Mouse (Mus musculus): ENCODE results near the gene Sgms2.

Gene Sgms2

DNA sequence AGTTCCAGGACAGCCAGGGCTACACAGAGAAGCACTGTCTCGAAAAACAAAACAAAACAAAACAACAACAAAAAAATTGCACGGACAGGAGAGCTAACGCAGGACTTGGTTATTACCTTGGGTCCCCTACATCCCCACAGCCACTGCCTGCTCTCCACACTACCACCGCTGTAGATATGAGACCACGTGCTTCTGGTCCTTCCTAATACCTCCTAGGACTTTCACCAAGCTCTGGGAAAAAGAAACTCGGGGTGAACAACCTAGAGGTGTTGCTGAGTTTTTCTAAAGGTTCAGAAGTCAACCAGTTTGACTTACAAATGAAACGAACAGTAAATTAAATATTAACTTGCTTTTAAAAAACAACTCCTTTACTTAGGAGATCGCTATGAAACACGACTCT, 2.8 kb downstream of the Sgms2 start:
- DNase-seq (ENCODE audit: low spot score in 2 of 2) = no peak

DNA sequence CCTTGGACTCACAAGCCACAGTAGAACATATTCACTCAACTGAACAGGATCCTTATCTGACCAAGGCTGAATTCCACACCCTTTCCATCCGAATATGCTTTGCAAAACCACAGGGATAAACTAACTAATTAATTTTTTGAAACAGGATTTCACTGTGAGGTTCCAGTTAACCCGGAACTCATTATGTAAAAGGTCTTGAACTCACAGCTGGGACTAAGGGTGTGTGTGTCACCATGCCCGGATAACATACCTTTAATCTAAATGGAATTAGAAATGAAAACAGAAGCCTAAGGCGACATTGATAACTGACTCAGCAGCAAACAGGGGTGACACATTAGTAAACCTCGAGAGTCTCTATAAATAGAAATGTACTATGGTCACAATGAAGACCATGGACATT, 5.8 kb downstream of the Sgms2 start:
- no peak for DNase-seq (ENCODE audit: low spot score in 2 of 2)

DNA sequence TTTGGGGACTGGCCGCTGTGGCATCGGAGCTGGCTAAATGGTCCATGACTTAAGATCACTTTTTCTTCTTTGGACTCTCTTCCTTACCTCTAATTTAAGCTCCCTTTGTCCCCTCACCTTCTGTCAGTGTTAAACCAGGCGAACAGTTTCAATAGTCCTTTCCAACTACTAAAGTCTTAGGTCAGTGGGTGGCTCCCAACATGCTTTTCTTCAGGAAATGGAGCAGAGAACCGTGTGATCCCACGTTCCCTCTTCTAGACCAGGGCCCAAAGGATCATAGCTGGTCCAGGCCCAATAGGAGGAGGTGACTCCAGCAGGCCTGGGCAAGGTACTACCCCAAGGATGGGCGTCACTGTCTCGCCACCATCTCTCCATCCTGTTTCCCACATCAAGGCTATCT, 7.6 kb downstream of the Sgms2 start:
- no peak for DNase-seq (ENCODE audit: low spot score in 2 of 2)

DNA sequence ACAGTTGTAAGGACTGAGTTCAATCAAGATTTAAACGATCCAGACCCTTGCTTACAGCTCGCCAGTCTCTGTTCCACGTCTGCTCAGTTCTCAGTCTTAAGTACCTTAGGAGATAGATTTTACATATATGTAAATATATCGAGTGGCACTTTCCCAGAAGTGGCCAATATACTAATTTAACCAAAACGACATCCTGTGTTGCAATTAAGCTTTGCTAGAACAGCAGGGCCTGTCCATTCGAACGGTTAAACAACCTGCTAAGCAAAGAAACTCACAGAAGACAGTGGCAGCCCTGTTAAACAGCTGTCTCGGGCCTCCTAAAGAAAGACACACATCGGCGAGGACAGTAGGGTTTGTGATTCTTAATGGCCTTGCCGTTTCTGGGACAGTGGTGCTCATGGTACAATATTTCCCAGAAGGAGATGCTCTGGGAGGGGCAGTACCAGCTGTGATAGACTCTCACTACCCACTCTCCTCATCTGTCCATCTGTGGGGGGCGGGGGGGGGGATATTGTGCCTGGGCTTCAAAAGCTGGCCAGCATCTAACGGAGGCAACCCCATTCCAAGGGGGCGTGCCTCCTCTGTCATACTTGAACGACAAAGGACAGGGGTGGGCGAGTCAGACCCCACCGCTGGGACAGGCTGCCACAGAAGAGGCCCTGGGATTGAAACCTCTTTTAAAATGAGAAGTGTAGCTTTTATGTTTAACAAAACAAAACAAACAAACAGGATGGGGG, 9.1 kb downstream of the Sgms2 start:
- DNase-seq (ENCODE audit: low spot score in 2 of 2) = no peak

DNA sequence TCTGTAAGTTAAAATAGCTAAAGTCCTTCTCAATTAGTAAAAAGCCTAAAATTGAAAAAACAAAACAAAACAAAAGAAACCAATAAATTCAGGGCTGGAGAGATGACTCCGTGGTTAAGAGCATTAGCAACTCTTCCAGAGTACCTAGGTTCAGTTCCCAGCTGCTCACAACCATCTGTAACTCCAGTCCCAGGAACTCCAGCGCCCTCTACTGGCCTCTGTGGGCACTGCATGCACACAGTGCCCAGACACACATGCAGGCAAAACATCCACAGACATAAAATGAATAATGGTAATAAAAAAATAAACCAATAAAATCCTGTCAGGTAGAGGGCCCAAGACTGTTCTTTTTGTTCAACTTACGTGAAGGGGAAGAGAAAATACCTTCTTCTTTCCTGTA, 10.6 kb downstream of the Sgms2 start:
- no peak for DNase-seq (ENCODE audit: low spot score in 2 of 2)

DNA sequence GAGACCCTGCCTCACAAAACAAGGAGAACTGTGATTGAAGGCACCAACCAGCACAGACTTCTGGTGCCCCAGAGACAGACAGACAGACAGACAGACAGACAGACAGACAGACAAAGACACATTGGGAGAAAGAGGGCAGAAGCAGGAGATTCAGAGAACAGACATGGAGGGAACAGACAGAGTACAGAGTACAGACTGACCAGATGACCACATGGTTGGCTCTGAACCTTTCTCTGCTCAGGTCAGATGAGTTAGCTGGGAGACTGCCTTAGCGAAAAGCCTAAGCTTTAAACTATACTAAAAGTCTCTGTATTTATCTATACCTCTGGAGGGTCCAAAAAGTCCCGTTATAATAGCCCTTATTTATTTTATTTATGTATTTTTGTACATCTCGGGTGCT, 11.8 kb downstream of the Sgms2 start:
- no peak for DNase-seq (ENCODE audit: low spot score in 2 of 2)

DNA sequence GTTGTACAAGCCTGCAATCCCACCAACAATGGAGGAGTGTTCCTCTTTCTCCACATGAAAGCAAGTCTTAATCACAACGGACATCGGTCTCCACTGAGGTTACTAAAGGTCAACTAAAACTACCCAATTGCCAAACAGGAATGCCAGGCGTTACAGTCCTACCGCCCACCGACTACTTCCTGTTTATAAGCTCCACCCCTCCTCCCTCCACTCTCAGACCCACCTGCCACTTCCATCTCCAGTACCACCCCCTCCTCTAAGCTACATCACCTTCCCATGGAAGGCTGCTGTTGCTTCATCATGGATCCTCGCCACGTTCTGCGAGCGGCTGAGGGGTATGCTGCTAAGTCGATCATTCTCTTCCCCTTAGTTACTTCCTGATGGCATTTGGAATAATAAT, 15.2 kb downstream of the Sgms2 start:
- DNase-seq (ENCODE audit: low spot score in 2 of 2) = no peak

DNA sequence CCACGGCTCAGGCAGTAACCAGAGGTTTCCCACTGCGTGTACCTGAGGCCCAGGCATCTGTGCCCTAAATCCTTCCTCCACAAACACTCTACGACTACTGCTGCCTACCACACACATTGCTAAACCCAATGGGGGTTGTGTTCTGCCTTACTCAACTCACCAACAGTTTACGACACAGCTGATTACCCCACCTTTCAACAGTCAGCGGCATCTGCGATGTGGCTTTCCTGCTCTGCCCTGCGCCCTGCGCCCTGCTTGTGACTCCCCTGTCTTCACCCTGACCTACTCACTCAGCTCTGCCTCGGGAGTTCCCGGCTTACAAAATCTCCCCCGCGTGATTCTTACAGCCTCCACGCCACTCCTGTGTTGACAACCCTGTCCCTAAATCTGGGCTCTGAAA, 16.7 kb downstream of the Sgms2 start:
- no peak for DNase-seq (ENCODE audit: low spot score in 2 of 2)

DNA sequence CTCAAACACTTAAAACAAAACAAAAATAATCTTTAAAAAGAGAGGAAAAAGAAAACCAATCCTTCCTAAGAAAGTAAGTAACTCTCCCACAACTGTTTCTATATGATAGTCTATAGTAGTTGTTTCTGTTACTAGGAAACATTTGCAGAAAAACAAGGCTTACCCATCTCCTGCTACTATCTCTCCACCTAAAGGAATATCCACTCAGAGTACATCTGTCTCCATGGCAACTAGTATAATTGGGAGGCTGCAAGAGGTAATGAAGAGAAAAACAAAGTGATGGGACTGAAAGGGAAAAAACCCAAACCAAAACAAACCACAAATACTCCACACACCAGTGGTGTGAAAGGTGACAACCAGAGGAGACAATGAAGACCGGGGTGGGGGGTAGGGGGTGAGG, 17.7 kb downstream of the Sgms2 start:
- DNase-seq (ENCODE audit: low spot score in 2 of 2) = no peak

DNA sequence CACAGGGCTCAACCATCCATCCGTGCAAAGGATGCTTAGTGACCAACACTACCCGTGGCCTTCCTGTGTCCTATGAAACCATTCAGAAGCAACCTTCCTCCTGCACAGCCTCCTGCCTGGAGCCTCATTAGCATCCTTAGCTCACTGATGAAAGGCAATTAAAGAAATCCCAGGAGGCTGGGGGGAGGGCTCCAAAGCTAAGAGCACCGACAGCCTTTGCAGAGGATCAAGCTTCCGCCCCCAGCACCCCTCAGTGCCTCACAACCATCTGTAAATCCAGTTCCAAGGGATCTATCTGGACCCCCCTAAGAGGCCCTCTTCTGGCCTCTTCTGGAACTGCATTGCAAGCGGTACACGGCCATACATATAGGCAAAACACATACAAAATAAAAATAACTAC, 19.4 kb downstream of the Sgms2 start:
- no peak for DNase-seq (ENCODE audit: low spot score in 2 of 2)

DNA sequence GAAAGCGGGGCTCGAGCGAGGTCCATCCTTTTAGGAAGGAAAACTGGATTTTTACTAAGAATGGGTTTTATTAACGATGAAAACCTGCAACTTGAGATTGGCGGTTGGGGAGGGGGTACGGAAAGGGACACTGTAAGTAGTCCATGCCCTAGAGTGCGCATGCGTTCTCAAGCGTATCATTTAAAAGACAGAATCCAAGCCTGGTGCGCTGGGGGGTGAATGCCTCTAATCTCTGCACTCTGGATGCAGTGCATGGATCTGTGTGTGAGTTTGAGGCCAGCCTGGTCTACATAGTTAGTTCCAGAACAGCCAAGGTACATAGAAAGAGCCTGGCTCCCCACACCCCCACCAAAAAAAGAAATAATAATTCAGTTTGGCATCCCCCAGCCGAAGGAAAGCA, 19.8 kb downstream of the Sgms2 start:
- no peak for DNase-seq (ENCODE audit: low spot score in 2 of 2)

DNA sequence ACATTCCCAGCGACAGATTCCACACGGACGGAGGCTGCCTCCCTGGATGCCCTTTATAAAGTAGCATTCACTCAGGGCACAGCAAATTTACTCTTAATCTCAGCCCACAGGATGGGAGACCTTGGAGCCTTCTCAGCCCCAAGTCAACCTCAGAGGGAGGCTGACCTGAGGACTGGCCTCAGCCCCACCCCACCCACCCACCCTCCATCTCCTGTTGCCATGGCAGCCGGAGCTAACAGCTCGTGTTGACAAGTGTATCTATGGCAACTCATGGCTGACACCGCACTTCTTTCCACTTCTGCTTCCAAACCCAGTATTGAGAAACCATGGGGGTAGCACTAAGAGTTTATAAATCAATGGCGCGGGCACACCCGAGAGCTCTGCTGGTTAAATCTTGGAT, 20.4 kb downstream of the Sgms2 start:
- no peak for DNase-seq (ENCODE audit: low spot score in 2 of 2)

DNA sequence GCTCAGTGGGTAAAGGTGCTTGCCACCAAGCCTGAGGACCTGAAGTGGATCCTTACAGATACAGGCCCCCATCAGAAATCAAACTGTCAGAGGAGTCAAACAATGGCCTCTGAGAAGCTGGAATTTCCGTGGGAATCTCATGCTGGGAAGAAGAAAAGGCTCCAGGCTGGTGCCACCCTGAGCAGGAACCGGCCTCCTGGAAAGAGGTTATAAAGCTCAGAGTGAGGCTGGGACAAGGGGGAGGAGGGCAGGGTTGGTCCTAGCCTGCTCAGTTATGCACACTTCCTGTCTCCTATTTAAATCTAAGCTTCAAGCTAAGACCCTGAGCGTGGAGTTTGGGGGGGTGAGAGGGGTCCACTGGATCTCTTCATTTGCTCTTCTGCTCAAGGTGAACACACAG, 21.6 kb downstream of the Sgms2 start:
- no peak for DNase-seq (ENCODE audit: low spot score in 2 of 2)

DNA sequence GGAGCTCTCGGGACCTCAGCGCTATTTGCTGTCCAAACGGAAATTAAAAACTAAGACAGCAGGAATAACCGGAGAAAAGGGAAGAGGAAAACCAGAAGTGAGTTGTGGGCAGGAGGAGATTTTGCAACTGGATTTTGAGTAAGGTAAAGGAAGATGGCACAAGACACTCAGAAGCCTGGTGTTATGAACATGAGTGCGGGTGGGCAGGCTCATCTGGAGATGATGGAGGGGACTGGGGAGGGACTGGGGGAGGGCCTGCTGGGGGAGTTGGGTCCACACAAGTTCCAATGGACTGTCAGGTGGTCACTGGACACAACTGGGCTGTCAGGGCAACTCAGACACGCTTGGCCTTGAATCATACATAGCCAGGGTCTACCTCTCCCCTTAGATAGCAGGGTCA, 24.8 kb downstream of the Sgms2 start:
- DNase-seq (ENCODE audit: low spot score in 2 of 2) = no peak

DNA sequence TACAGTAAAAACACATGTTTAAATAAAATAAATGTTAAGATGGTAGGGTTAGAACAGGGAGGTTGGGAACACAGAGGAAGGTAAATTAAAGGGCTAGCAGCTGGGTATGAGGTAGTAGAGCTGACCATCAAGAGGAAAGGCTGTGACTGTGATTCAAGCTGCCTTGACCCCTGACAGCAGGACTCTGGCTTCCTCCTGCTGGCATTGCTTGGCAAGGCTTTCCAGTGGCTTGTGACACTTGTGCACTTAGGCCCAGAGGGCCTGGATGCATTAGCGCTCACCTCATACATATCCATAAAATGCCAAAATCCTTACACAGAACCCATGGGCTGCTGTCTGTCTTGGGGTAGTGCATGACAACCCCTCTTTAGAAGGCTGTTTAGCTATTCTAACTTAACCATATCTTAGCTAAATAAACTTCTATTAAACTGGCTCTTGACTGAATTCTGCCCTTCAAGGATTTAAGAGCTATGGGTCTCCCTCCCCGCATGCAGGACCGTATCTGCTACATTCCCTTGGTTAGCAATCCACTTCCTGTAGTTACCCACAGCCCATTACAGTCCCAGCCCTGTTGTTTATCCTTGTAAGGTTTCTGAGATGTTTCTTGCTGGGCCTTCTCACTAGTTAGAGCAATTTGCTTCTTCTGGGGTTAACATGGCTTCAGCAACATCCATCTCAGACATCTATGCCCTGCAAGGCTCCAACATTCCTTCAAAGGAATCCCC, 25.5 kb downstream of the Sgms2 start:
- no peak for DNase-seq (ENCODE audit: low spot score in 2 of 2)

DNA sequence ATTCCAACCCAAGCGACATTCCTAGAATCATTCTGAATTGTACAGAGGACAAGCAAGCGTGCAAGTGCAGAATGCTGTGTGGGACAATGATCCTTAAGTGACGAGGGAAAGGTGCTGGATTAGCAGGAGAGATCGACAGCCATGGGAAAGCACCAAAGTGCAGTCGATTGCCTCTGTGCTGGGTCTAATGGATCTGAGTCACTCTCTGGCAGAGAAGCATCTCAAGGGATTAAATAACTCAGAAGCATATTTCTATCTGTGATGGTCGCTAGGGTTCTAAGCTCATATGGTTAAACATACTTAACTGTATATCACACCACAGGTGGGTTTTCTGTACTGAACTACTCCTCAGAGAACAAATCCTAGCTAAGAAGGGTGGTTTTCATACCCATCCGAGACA, 118.2 kb downstream of the Sgms2 start:
- no peak for DNase-seq (ENCODE audit: low spot score in 2 of 2)

DNA sequence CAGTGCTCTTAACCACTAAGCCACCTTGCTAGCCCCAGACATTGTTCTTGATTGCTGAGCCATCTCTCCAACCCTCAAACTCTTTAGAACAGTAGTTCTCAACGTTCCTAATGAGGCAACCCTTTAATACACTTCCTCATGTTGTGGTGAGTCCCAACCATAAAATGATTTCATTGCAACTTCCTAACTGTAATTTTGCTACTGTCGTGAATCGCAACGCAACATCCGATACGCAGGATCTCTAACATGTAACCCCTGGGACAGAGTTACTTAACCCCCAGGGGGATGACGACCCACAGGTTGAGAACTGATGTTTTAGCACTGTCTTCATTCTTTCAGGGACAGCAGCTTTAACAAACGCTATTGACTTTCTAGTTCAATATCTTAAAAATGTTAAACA, 122.5 kb downstream of the Sgms2 start:
- DNase-seq (ENCODE audit: low spot score in 2 of 2) = no peak

DNA sequence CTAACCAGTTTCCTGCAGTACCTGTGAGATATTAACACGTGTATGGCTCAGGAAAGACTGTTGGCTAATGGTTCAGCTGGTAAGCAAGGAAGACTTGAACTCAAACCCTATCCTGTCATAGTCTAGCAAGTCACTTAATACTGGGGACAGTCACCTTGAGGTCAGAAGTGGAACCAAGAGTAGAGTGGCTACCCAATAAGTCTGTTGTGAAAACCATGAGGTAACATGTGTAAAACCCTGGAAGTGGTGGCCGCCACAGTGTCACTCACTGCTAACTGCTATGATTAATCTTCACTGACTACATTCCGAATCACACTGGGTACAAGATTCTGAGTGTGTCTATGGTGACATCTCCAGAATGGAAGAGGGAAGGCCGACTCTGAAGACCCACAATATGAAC, 123.8 kb downstream of the Sgms2 start:
- DNase-seq (ENCODE audit: low spot score in 2 of 2) = no peak

DNA sequence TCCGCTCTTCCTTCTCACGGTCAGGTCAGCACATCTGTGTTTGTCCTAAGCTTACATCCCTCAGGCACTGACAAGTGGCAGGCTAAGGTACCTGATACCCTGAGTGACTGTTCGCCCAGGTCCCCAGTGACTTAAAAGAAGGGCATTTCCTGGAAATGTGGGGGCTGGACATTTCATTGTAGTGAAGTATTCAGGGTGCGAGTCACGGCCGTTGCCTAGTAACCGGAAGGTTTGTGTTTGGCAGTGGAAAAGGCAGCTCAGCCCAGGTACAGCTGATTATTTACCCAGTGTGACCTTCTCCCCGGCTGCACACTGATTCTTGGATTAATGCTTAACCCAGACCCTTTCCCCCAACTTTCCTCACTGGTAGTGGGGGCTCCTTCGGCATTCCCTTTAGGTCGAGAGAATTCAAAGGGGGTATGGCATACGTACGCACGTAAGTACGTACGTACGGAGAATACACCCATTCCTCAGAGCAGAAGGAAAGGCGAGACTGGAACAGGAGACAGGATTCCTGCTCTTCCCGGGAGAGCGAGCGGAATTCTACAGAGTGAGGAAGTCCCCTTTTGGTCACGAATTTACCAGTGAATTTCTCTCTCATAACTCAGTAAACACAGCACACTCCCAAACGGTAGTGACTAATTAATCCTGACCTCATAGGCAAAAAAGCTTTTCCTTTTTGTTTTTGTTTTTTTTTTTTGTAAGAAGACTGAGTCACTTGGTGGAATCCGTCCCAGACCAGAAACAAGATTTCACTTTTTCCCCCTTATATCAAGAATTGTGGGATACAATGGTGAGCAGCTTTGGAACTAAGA, 126.4 kb downstream of the Sgms2 start:
- DNase-seq (ENCODE audit: low spot score in 2 of 2) = no peak

DNA sequence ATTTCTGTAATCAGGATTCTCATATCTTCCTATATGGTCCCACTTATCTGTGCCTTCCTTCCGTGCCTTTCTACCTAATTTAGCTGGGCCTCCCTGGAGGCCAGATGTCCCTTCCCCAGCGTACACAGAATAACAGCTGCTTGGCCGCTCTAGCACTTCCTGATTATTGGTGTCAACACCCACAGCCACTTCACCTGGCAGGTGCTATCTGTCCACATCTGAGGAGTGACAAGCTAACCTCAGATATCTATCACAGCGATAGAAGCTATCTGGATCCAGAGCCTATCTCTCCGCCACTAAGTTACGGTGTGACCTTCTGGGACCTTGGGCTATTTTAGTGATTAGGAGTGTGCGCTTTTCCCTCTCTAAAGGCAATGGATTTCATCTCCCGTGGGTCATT, 127.0 kb downstream of the Sgms2 start:
- DNase-seq (ENCODE audit: low spot score in 2 of 2) = no peak

DNA sequence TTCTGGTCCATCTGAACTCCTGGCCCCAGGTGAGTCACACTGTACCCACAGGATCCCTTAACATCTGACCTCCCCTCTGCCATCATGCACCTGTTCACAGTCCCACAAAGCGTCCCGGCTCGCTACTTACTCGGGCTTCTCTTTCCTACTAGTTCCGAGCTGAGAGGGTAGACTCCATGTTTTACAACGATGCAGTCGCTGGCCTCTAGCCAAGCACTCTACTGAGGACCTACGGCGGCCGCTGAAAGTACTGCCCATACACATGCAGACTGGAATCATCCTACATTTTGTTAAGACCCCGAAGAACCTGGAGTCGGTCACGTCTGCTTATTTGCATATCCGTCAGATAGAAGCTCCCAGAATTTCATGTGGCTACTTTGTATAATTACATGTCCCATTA, 127.6 kb downstream of the Sgms2 start:
- no peak for DNase-seq (ENCODE audit: low spot score in 2 of 2)

DNA sequence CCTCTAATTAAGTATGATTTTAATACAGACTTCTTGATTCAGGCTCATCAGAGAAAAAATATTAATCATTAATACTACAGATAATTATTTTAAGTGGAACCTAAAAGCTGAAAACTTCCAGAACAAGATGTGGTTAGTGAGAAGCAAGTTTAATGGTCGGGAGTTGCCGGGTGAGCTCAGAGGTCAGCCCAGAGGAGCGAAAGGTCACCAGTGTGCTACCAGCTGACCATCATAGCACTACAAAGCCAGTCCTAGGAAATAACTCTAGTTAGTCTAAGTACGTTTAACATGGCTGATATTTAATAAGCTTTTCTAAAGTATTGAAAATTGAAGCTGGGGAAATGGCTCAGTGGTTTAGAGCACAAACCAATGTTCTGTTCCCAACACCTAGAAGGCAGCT, 129.3 kb downstream of the Sgms2 start:
- no peak for DNase-seq (ENCODE audit: low spot score in 2 of 2)

DNA sequence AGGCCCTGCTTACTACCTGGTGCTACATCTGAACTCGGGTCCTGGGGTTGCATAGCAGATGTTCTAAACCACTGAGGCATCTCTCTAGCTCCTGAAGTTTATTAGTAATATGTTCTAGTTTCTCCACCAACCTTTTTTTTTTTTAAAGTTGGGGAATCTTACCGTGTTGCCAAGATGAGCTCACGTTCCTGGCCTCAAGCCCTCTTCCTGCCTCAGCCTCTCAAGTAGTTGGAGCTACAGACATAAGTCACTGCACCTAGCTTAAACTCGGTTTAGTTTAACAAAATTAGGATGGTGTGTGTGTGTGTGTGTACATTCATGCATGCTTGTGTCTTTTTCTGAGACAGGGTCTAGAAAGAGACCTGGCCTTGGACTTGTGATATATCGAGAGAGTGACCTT, 132.2 kb downstream of the Sgms2 start:
- no peak for DNase-seq (ENCODE audit: low spot score in 2 of 2)

All from frontal cortex, postnatal 10 days (tissue).